Mouse (Mus musculus): ENCODE measurements around the gene Arhgef17. TPM values are rescaled to one million over a fixed set of nuclear protein-coding genes. Genes with fewer than 3 reads are reported as not detected.

Arhgef17 gene
- total RNA-seq, 1 experiment = 23.2 TPM

DNA sequence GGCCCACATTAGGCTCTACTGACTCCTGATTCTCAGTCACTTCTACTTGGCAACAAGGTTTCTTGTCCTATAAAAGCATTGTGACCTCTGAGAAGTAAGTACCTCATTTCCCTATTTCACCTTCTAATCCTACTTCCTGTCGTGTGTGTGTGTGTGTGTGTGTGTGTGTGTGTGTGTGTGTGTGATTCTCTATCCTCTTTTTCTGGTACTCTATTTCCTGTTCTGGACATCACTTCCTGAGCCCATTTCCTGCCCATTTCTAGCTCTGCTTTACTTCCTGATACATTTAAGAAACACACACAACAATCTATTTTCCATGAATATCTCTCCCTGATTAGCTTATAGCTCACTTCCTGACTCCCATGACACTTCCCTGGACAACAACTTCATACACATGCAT lies 56.1 kb downstream of the Arhgef17 start:
- H3K27ac ChIP-seq (ENCODE audit: insufficient read depth, low read depth, low read length, poor library complexity, severe bottlenecking) = no peak overlapping the region
- no peaks in the 10 kb centered on the region for H3K9me3 ChIP-seq (ENCODE audit: control insufficient read depth, insufficient read depth, low read depth, low read length)
- in situ Hi-C loops (cut with MboI; ENCODE audit: low sequenced_read_pairs in 2 of 2, unreplicated experiment in 2 of 2) = no loop called here
- H3K9ac ChIP-seq (ENCODE audit: insufficient read depth, low read depth, low read length, poor library complexity, severe bottlenecking) = no peak overlapping the region
- H3K4me1 ChIP-seq (ENCODE audit: control insufficient read depth in 2 of 2, insufficient read depth in 2 of 2, low read length in 2 of 2, poor library complexity in 1 of 2) = no peaks in the 10 kb centered on the region; a peak in 1 of 4 replicates
- no peak overlapping the region for H3K4me3 ChIP-seq (ENCODE audit: insufficient read depth in 1 of 2, low read depth in 1 of 2, low read length in 2 of 2, poor library complexity in 1 of 2, severe bottlenecking in 1 of 2)
- H3K36me3 ChIP-seq (ENCODE audit: control insufficient read depth, insufficient read depth, low read length, poor library complexity, severe bottlenecking) = peaks cover 32% of the 10 kb centered on the region; the same call in 1 of the 2 replicates
- TF ChIP-seq ZNF384 (IDR thresholded peaks at IDR 0.05; ENCODE audit: low read depth, low read length) (no peak), CHD2 (IDR thresholded peaks at IDR 0.05; ENCODE audit: low read depth, low read length) (no peak), MAFK (IDR thresholded peaks at IDR 0.05; ENCODE audit: insufficient read depth, low read depth, low read length) (no peak), HCFC1 (IDR thresholded peaks at IDR 0.05; ENCODE audit: borderline replicate concordance, insufficient read depth, low read length) (no peak), ZC3H11A (IDR thresholded peaks at IDR 0.05; ENCODE audit: borderline replicate concordance, low read depth, low read length) (no peak)
- DNase-seq (ENCODE audit: low read depth, low spot score) = no peak

GRCm38 (mm10) chr7:100873197-100873596 lies 58.7 kb downstream of the Arhgef17 start:
- Histone ChIP-seq H3K4me3 (ENCODE audit: insufficient read depth in 1 of 2, low read depth in 1 of 2, low read length in 2 of 2, poor library complexity in 1 of 2, severe bottlenecking in 1 of 2) (no peak overlapping the region), H3K9me3 (ENCODE audit: control insufficient read depth, insufficient read depth, low read depth, low read length) (no peaks in the 10 kb centered on the region), H3K36me3 (ENCODE audit: control insufficient read depth, insufficient read depth, low read length, poor library complexity, severe bottlenecking) (peaks cover 19% of the 10 kb centered on the region; the same call in 1 of the 2 replicates), H3K4me1 (ENCODE audit: control insufficient read depth in 2 of 2, insufficient read depth in 2 of 2, low read length in 2 of 2, poor library complexity in 1 of 2) (no peaks in the 10 kb centered on the region), H3K27ac (ENCODE audit: insufficient read depth, low read depth, low read length, poor library complexity, severe bottlenecking) (no peak overlapping the region), H3K9ac (ENCODE audit: insufficient read depth, low read depth, low read length, poor library complexity, severe bottlenecking) (no peak overlapping the region)
- no peak for TF ChIP-seq CHD2 (IDR thresholded peaks at IDR 0.05; ENCODE audit: low read depth, low read length)
- TF ChIP-seq MAFK (IDR thresholded peaks at IDR 0.05; ENCODE audit: insufficient read depth, low read depth, low read length) = no peak
- no peak for TF ChIP-seq HCFC1 (IDR thresholded peaks at IDR 0.05; ENCODE audit: borderline replicate concordance, insufficient read depth, low read length)
- no peak for TF ChIP-seq ZC3H11A (IDR thresholded peaks at IDR 0.05; ENCODE audit: borderline replicate concordance, low read depth, low read length)
- DNase-seq (ENCODE audit: low read depth, low spot score) = no peak
- in situ Hi-C loops (cut with MboI; ENCODE audit: low sequenced_read_pairs in 2 of 2, unreplicated experiment in 2 of 2) = no loop called here

GRCm38 (mm10) chr7:100871892-100872291 lies 60.0 kb downstream of the Arhgef17 start:
- in situ Hi-C loops (cut with MboI; ENCODE audit: low sequenced_read_pairs in 2 of 2, unreplicated experiment in 2 of 2) = no loop called here
- no peak for DNase-seq (ENCODE audit: low read depth, low spot score)
- H3K9ac ChIP-seq (ENCODE audit: insufficient read depth, low read depth, low read length, poor library complexity, severe bottlenecking) = no peak overlapping the region
- H3K36me3 ChIP-seq (ENCODE audit: control insufficient read depth, insufficient read depth, low read length, poor library complexity, severe bottlenecking) = peaks cover 18% of the 10 kb centered on the region; the same call in 1 of the 2 replicates
- H3K27ac ChIP-seq (ENCODE audit: insufficient read depth, low read depth, low read length, poor library complexity, severe bottlenecking) = no peak overlapping the region
- no peak for TF ChIP-seq ZNF384 (IDR thresholded peaks at IDR 0.05; ENCODE audit: low read depth, low read length)
- no peak for TF ChIP-seq MAFK (IDR thresholded peaks at IDR 0.05; ENCODE audit: insufficient read depth, low read depth, low read length)
- TF ChIP-seq CHD2 (IDR thresholded peaks at IDR 0.05; ENCODE audit: low read depth, low read length) = no peak
- no peak for TF ChIP-seq ZC3H11A (IDR thresholded peaks at IDR 0.05; ENCODE audit: borderline replicate concordance, low read depth, low read length)
- no peak for TF ChIP-seq HCFC1 (IDR thresholded peaks at IDR 0.05; ENCODE audit: borderline replicate concordance, insufficient read depth, low read length)
- H3K9me3 ChIP-seq (ENCODE audit: control insufficient read depth, insufficient read depth, low read depth, low read length) = no peaks in the 10 kb centered on the region
- no peak overlapping the region for H3K4me3 ChIP-seq (ENCODE audit: insufficient read depth in 1 of 2, low read depth in 1 of 2, low read length in 2 of 2, poor library complexity in 1 of 2, severe bottlenecking in 1 of 2)
- H3K4me1 ChIP-seq (ENCODE audit: control insufficient read depth in 2 of 2, insufficient read depth in 2 of 2, low read length in 2 of 2, poor library complexity in 1 of 2) = no peaks in the 10 kb centered on the region; a peak in 1 of 4 replicates

GRCm38 (mm10) chr7:100871355-100871754 lies 60.6 kb downstream of the Arhgef17 start:
- Histone ChIP-seq H3K27ac (ENCODE audit: insufficient read depth, low read depth, low read length, poor library complexity, severe bottlenecking) (no peak overlapping the region), H3K9me3 (ENCODE audit: control insufficient read depth, insufficient read depth, low read depth, low read length) (no peaks in the 10 kb centered on the region), H3K36me3 (ENCODE audit: control insufficient read depth, insufficient read depth, low read length, poor library complexity, severe bottlenecking) (peaks cover 13% of the 10 kb centered on the region; the same call in 1 of the 2 replicates), H3K4me3 (ENCODE audit: insufficient read depth in 1 of 2, low read depth in 1 of 2, low read length in 2 of 2, poor library complexity in 1 of 2, severe bottlenecking in 1 of 2) (no peak overlapping the region), H3K9ac (ENCODE audit: insufficient read depth, low read depth, low read length, poor library complexity, severe bottlenecking) (no peak overlapping the region), H3K4me1 (ENCODE audit: control insufficient read depth in 2 of 2, insufficient read depth in 2 of 2, low read length in 2 of 2, poor library complexity in 1 of 2) (no peaks in the 10 kb centered on the region; a peak in 1 of 4 replicates)
- no peak for TF ChIP-seq ZNF384 (IDR thresholded peaks at IDR 0.05; ENCODE audit: low read depth, low read length)
- TF ChIP-seq MAFK (IDR thresholded peaks at IDR 0.05; ENCODE audit: insufficient read depth, low read depth, low read length) = no peak
- no peak for TF ChIP-seq HCFC1 (IDR thresholded peaks at IDR 0.05; ENCODE audit: borderline replicate concordance, insufficient read depth, low read length)
- TF ChIP-seq ZC3H11A (IDR thresholded peaks at IDR 0.05; ENCODE audit: borderline replicate concordance, low read depth, low read length) = no peak
- TF ChIP-seq CHD2 (IDR thresholded peaks at IDR 0.05; ENCODE audit: low read depth, low read length) = no peak
- no peak for DNase-seq (ENCODE audit: low read depth, low spot score)
- in situ Hi-C loops (cut with MboI; ENCODE audit: low sequenced_read_pairs in 2 of 2, unreplicated experiment in 2 of 2) = no loop called here
